Mouse (Mus musculus) spleen, adult 2 months (tissue): ENCODE data around the gene Mlana.

ENCODE experiments used
- CTCF ChIP-seq: fragments of 200-500 bp; IDR thresholded peaks from 2 replicates; pipeline ENCODE4 v1.5.1; 2011; ENCODE audit warnings: mild to moderate bottlenecking, inconsistent platforms; ENCODE audit not compliant: insufficient read depth, insufficient read length, insufficient replicate concordance; ENCODE audit errors: extremely low read depth
- POLR2A ChIP-seq: fragments of 200-500 bp; IDR thresholded peaks from 2 replicates; pipeline ENCODE4 v1.6.1; 2011; ENCODE audit warnings: low read depth, low read length, inconsistent platforms

GRCm38 (mm10) chr19:29739608-29740007, 42.0 kb downstream of the Mlana start:
- TF ChIP-seq CTCF, result no peak
- no peak for TF ChIP-seq POLR2A
